8 mouse cellular contexts compared by ENCODE assay signal in genomic region chr10:127513501-127514091, GRCm38 (mm10). TPM values are rescaled to one million over a fixed set of nuclear protein-coding genes. Genes with fewer than 3 reads are reported as not detected.
DNase-seq lines count a peak whose midpoint lies in the region; ATAC-seq and TF ChIP-seq lines count a peak whose summit lies in the region.

No protein-coding gene starts in this region.

- in situ Hi-C loops in CH12.LX (cut with MboI; ENCODE audit: low pct_ligation_motif_present, low pct_unique_long_range_greater_than_20kb, low sequenced_read_pairs): no loop called here

- TF ChIP-seq RAD21 in CH12.LX (IDR thresholded peaks at IDR 0.05; ENCODE audit: low read depth, low read length): no peak

- dilution Hi-C loops in CH12.LX (cut with MboI; ENCODE audit: extremely low pct_ligation_motif_present, extremely low pct_unique_long_range_greater_than_20kb, low sequenced_read_pairs): no loop called here

- TF ChIP-seq EP300 in CH12.LX (IDR thresholded peaks at IDR 0.05; ENCODE audit: low read length): no peak

- peak overlapping the region; percentile 55 for H3K9ac ChIP-seq in CH12.LX (ENCODE audit: insufficient read depth, low read depth)

- ATAC-seq in CD4-positive, CD25-positive, alpha-beta regulatory T cell, adult 4 months: no peak
- peak; percentile 9; the same call in 1 of the 2 replicates for ATAC-seq in megakaryocyte progenitor cell, adult 5-6 weeks (replicated peaks; ENCODE audit: poor library complexity)

- peaks cover 21 to 33% of the 10 kb centered on the region in 2 experiments for H3K36me3 ChIP-seq in CH12.LX (replicated peaks in 1 of 2; ENCODE audit: control insufficient read depth in 1 of 2, insufficient read depth in 1 of 2, low read length in 1 of 2)

- H3K27ac ChIP-seq in CH12.LX (ENCODE audit: insufficient read depth, low read depth): no peak overlapping the region

- peak; percentile 38 for DNase-seq in CD4-positive, CD25-positive, alpha-beta regulatory T cell, adult 2 months (ENCODE audit: low read depth, low spot score)
- peak; percentile 35 for DNase-seq in CH12.LX (ENCODE audit: extremely low read depth)
- peak; percentile 61 for DNase-seq in forelimb bud, embryonic 11.5 days (ENCODE audit: low read depth, low spot score)
- DNase-seq in left cerebral cortex, adult 18-20 months (ENCODE audit: low spot score in 2 of 2): no peak
- no peak for DNase-seq in testis, postnatal 14 days (ENCODE audit: low spot score)
- DNase-seq in urinary bladder, postnatal 14 days (ENCODE audit: low spot score): no peak

- peaks cover 32 to 75% of the 10 kb centered on the region in 2 experiments for H3K4me1 ChIP-seq in CH12.LX (ENCODE audit: control insufficient read depth in 1 of 2, insufficient read depth in 2 of 2)

- H3K4me3 ChIP-seq in CH12.LX (replicated peaks in 1 of 3; ENCODE audit: low read depth in 2 of 3, low read length in 2 of 3, poor library complexity in 1 of 3): peak overlapping the region in 2 of 3 experiments; percentile 4 to 59

- H3K9me3 ChIP-seq in CH12.LX (replicated peaks; ENCODE audit: low read length): no peaks in the 10 kb centered on the region

- TF ChIP-seq POLR2A in CH12.LX (IDR thresholded peaks at IDR 0.05; ENCODE audit: low read depth, low read length): no peak

- H3K4me2 ChIP-seq in CH12.LX (ENCODE audit: insufficient read depth, low read depth, poor library complexity, severe bottlenecking): peak overlapping the region; percentile 79

- TF ChIP-seq CTCF in CH12.LX (conservative IDR thresholded peaks at IDR 0.05 in 1 of 2, IDR thresholded peaks at IDR 0.05 in 1 of 2; ENCODE audit: low read depth in 2 of 2, low read length in 2 of 2): no peak; a peak in 2 of 4 replicates

- H3K27me3 ChIP-seq in CH12.LX (replicated peaks): peaks cover 17% of the 10 kb centered on the region

- H3K79me2 ChIP-seq in CH12.LX (replicated peaks; ENCODE audit: control insufficient read depth, extremely low read depth, insufficient read depth, poor library complexity, severe bottlenecking): no peaks in the 10 kb centered on the region

TF ChIP-seq in CH12.LX, 34 proteins besides CTCF, POLR2A, EP300 and RAD21:
- TF ChIP-seq POLR2AphosphoS2 (IDR thresholded peaks at IDR 0.05; ENCODE audit: low read depth, low read length) (no peak), TCF12 (IDR thresholded peaks at IDR 0.05; ENCODE audit: low read depth, low read length) (peak; percentile 45; the same call in 1 of the 2 replicates)

RNA-seq across cellular contexts. Expression of gene Ndufa4l2, which starts 1.2 kb away (rescaled TPM):
- not detected for polyA plus RNA-seq in CD4-positive, CD25-positive, alpha-beta regulatory T cell, adult 4 months (2017; shearing (Covaris generic))
- total RNA-seq in CH12.LX (2012; rRNA removed) (0.47 and 0.80 TPM in 2 replicates), CH12.LX (2014; rRNA removed) (not detected in 2 replicates)
- not detected in 2 replicates for polyA plus RNA-seq in CH12.LX (2012; ENCODE audit: insufficient read length, low read depth)
- total RNA-seq in megakaryocyte progenitor cell, adult 5-6 weeks (2015): not detected in 2 replicates
- total RNA-seq in megakaryocyte progenitor cell, adult 5-6 weeks (2017): not detected in 2 replicates
- 1 to 10 TPM; 3.5 to 5.2 TPM for total RNA-seq in left cerebral cortex, adult 18-20 months (2021)

RNA-seq across cellular contexts. Expression of gene Shmt2, which starts 8.6 kb away (rescaled TPM):
- 10 to 100 TPM; 55.4 to 78.3 TPM for polyA plus RNA-seq in CD4-positive, CD25-positive, alpha-beta regulatory T cell, adult 4 months (2017; shearing (Covaris generic))
- 252 and 317 TPM in 2 replicates for total RNA-seq in CH12.LX (2012; rRNA removed)
- total RNA-seq in CH12.LX (2014; rRNA removed): 267 and 273 TPM in 2 replicates
- polyA plus RNA-seq in CH12.LX (2012; ENCODE audit: insufficient read length, low read depth): 315 and 353 TPM in 2 replicates
- 91.3 and 92.6 TPM in 2 replicates for total RNA-seq in megakaryocyte progenitor cell, adult 5-6 weeks (2015)
- 95.8 and 100 TPM in 2 replicates for total RNA-seq in megakaryocyte progenitor cell, adult 5-6 weeks (2017)
- 10 to 100 TPM; 23.4 to 27.0 TPM for total RNA-seq in left cerebral cortex, adult 18-20 months (2021)

RNA-seq across cellular contexts. Expression of gene Stac3, which starts 12.1 kb away (rescaled TPM):
- polyA plus RNA-seq in CD4-positive, CD25-positive, alpha-beta regulatory T cell, adult 4 months (2017; shearing (Covaris generic)): 1 to 10 TPM; 1.0 to 1.2 TPM
- total RNA-seq in CH12.LX (2012; rRNA removed) (0.08 and 0.42 TPM in 2 replicates), CH12.LX (2014; rRNA removed) (0.50 TPM in 1 of 2 replicates, not detected in the other)
- 0.79 and 0.93 TPM in 2 replicates for polyA plus RNA-seq in CH12.LX (2012; ENCODE audit: insufficient read length, low read depth)
- 0.20 and 0.25 TPM in 2 replicates for total RNA-seq in megakaryocyte progenitor cell, adult 5-6 weeks (2015)
- 1.1 TPM in 1 of 2 replicates, not detected in the other for total RNA-seq in megakaryocyte progenitor cell, adult 5-6 weeks (2017)
- total RNA-seq in left cerebral cortex, adult 18-20 months (2021): 1 to 10 TPM; 3.9 to 4.8 TPM

RNA-seq across cellular contexts. Expression of gene Nxph4, which starts 20.8 kb away (rescaled TPM):
- not detected for polyA plus RNA-seq in CD4-positive, CD25-positive, alpha-beta regulatory T cell, adult 4 months (2017; shearing (Covaris generic))
- 0.13 TPM in 1 of 2 replicates, not detected in the other for total RNA-seq in CH12.LX (2012; rRNA removed)
- not detected in 2 replicates for total RNA-seq in CH12.LX (2014; rRNA removed)
- polyA plus RNA-seq in CH12.LX (2012; ENCODE audit: insufficient read length, low read depth): 0.14 and 0.15 TPM in 2 replicates
- not detected in 2 replicates for total RNA-seq in megakaryocyte progenitor cell, adult 5-6 weeks (2015)
- total RNA-seq in megakaryocyte progenitor cell, adult 5-6 weeks (2017): not detected in 2 replicates
- 1 to 10 TPM; 7.6 to 8.3 TPM for total RNA-seq in left cerebral cortex, adult 18-20 months (2021)

Comparison
In these comparisons a context has a peak if more than half of its experiments do, and no peak if none do; other contexts are left out.
1. DNase-seq: peak in CD4-positive, CD25-positive, alpha-beta regulatory T cell, adult 2 months (single experiment), CH12.LX (single experiment) and forelimb bud, embryonic 11.5 days (single experiment); none in left cerebral cortex, adult 18-20 months (0 of 2), testis, postnatal 14 days (single experiment) and urinary bladder, postnatal 14 days (single experiment).